Mouse (Mus musculus): ENCODE data around the gene Pla2g10. TPM values are rescaled to one million over a fixed set of nuclear protein-coding genes. Genes with fewer than 3 reads are reported as not detected.
"Not testable (repeated sequence)": the region's sequence is repeated elsewhere in the genome, so short reads cannot be mapped to it uniquely, and the experiment has no call there.

Pla2g10 gene
- polyA plus RNA-seq, 1 experiment from 2014 or later = not detected

DNA sequence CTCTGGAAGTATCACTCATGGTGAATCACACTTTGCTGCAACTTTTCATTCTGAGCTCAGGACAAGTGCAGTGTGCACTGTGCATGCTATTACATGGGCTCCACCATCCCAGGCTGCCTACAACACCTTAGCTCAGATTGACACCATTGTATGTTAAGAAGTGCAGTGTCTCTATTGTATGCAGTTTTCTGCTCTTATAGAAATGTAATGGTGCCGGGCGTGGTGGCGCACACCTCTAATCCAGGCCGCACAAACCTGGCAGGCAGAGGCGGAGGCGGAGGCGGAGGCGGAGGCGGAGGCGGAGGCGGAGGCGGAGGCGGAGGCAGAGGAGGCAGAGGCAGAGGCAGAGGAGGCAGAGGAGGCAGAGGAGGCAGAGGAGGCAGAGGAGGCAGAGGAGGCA lies 19.8 kb upstream of the Pla2g10 start:
- ATAC-seq (ENCODE audit: insufficient read depth) = no peak
- Histone ChIP-seq H3K4me2 (no peak overlapping the region), H3K9ac (no peak overlapping the region), H3K9me3 (replicated peaks) (no peaks in the 10 kb centered on the region), H3K27me3 (peaks cover 6% of the 10 kb centered on the region; the same call in 1 of the 2 replicates), H3K27ac (replicated peaks) (no peak overlapping the region), H3K4me1 (replicated peaks) (peaks cover 11% of the 10 kb centered on the region), H3K36me3 (replicated peaks) (no peaks in the 10 kb centered on the region), H3K4me3 (replicated peaks) (no peak overlapping the region)
- 78% methylated on average over 13 of the region's 13 CpGs for WGBS (ENCODE audit: insufficient replicate concordance)

DNA sequence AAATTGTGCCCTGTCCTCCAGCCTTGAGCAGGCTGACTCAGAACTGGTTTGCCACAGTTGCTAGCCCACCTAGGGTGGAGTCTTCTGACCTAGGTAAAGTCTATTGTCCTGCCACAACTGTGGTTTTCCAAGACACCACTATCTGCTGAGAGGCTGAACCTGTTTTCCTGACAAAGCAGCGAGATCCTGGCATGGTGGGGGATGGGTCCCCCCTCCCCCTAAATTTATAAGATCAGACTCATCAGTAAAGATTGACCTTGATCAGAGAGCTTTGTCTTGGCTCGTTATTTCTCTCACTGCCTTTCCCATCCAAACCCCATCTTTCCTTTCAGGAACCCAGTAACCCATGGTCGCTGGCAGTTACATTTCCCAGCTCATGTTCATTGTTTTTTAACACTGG lies 19.2 kb upstream of the Pla2g10 start:
- Histone ChIP-seq H3K9ac (no peak overlapping the region), H3K4me2 (no peak overlapping the region), H3K9me3 (replicated peaks) (no peaks in the 10 kb centered on the region), H3K4me3 (replicated peaks) (no peak overlapping the region), H3K36me3 (replicated peaks) (no peaks in the 10 kb centered on the region), H3K27me3 (peaks cover 3% of the 10 kb centered on the region; the same call in 1 of the 2 replicates), H3K4me1 (replicated peaks) (peaks cover 9% of the 10 kb centered on the region), H3K27ac (replicated peaks) (no peak overlapping the region)
- whole genome bisulfite sequencing (ENCODE audit: insufficient replicate concordance) = 45% methylated on average over 3 of the region's 3 CpGs
- no peak for ATAC-seq (ENCODE audit: insufficient read depth)

- Histone ChIP-seq H3K27me3 (no peaks in the 10 kb centered on the region), H3K4me1 (replicated peaks) (peaks cover 2% of the 10 kb centered on the region; the same call in 1 of the 2 replicates), H3K4me3 (replicated peaks) (no peak overlapping the region), H3K36me3 (replicated peaks) (no peaks in the 10 kb centered on the region), H3K27ac (replicated peaks) (no peak overlapping the region), H3K4me2 (no peak overlapping the region), H3K9me3 (replicated peaks) (no peaks in the 10 kb centered on the region), H3K9ac (no peak overlapping the region)
- no peak for ATAC-seq (ENCODE audit: insufficient read depth)
- WGBS (ENCODE audit: insufficient replicate concordance) = 56% methylated on average over 5 of the region's 5 CpGs
These were observed 18.5 kb upstream of the Pla2g10 start for GRCm38 (mm10) chr16:13749306-13749705.

DNA sequence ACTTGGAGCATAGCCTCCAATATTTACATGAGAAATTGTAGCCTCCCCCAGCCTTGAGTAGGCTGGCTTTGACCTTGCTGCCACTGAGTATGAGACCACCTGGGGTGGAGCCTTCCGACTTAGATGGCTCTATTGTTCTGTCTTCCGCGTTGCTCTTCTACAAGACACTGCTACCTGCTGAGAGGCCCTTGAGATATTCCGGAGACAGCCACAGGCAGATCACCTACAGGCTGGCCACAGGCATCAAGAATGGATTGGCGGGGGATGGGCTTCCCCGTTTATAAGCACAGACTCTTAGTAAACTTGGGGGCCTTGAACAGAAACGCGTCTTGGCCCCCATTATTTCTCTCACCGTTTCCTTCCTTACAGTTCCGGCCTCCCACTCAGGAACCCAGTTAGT lies 18.0 kb upstream of the Pla2g10 start:
- 33% methylated on average over 10 of the region's 10 CpGs for WGBS (ENCODE audit: insufficient replicate concordance)
- H3K4me1 ChIP-seq (replicated peaks); ATAC-seq (ENCODE audit: insufficient read depth): not testable (repeated sequence)

GRCm38 (mm10) chr16:13748124-13748523 lies 17.3 kb upstream of the Pla2g10 start:
- Histone ChIP-seq H3K27ac (replicated peaks) (no peak overlapping the region), H3K4me3 (replicated peaks) (no peak overlapping the region), H3K36me3 (replicated peaks) (no peaks in the 10 kb centered on the region), H3K9me3 (replicated peaks) (no peaks in the 10 kb centered on the region), H3K27me3 (no peaks in the 10 kb centered on the region), H3K9ac (no peak overlapping the region), H3K4me2 (no peak overlapping the region), H3K4me1 (replicated peaks) (no peaks in the 10 kb centered on the region)
- ATAC-seq (ENCODE audit: insufficient read depth) = no peak
- WGBS (ENCODE audit: insufficient replicate concordance) = 52% methylated on average over 3 of the region's 3 CpGs

More for the DNA sequence above, 18.0 kb upstream of the Pla2g10 start:
- H3K36me3 ChIP-seq (replicated peaks); H3K27me3 ChIP-seq; H3K27ac ChIP-seq (replicated peaks); H3K4me3 ChIP-seq (replicated peaks); H3K4me2 ChIP-seq; H3K9ac ChIP-seq; H3K9me3 ChIP-seq (replicated peaks): not testable (repeated sequence)

DNA sequence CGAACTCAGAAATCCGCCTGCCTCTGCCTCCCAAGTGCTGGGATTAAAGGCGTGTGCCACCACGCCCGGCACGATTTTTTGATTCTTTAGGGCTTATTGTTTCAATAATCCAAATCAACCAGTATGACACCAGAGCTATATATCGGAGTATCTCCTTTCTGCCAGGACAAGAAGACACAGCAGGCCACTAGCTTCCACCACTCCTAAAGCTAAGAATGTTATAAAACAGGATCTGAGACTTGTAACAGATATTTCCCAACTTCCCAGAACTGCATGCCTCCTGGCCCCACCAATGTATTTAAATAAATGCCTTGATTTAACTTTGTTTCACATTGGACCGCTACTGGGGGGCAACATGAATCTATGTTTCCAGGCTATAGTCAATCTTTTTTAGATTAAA lies 16.9 kb upstream of the Pla2g10 start:
- Histone ChIP-seq H3K4me1 (replicated peaks) (no peaks in the 10 kb centered on the region), H3K9me3 (replicated peaks) (no peaks in the 10 kb centered on the region), H3K4me2 (no peak overlapping the region), H3K27me3 (no peaks in the 10 kb centered on the region), H3K4me3 (replicated peaks) (no peak overlapping the region), H3K36me3 (replicated peaks) (no peaks in the 10 kb centered on the region), H3K27ac (replicated peaks) (no peak overlapping the region), H3K9ac (no peak overlapping the region)
- WGBS (ENCODE audit: insufficient replicate concordance) = 76% methylated on average over 8 of the region's 8 CpGs
- no peak for ATAC-seq (ENCODE audit: insufficient read depth)

DNA sequence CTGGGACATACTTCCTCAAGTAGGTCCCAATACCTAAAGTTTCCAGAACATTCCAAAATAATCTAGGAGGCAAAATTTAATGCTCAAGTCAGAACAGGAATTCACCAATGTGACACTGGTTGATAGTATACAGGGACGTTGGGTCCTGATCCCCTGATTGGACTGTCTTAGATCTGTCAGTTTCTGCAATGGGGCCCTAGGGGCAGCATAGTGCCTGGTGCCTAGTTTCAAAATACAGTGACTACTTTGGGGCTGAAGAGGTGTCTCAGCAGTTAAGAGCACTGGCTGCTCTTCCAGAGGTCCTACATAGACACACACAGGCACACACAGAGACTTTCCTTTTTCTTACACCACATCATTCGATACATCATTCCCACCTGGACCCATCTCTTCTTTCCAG lies 10.1 kb upstream of the Pla2g10 start:
- no peaks in the 10 kb centered on the region for H3K36me3 ChIP-seq (replicated peaks)
- no peaks in the 10 kb centered on the region for H3K27me3 ChIP-seq
- ATAC-seq (ENCODE audit: insufficient read depth) = no peak
- no peaks in the 10 kb centered on the region for H3K9me3 ChIP-seq (replicated peaks)
- no peak overlapping the region for H3K4me3 ChIP-seq (replicated peaks)
- H3K9ac ChIP-seq = no peak overlapping the region
- 41% methylated on average over 2 of the region's 2 CpGs for whole genome bisulfite sequencing (ENCODE audit: insufficient replicate concordance)
- no peaks in the 10 kb centered on the region for H3K4me1 ChIP-seq (replicated peaks)
- H3K4me2 ChIP-seq = no peak overlapping the region
- H3K27ac ChIP-seq (replicated peaks) = no peak overlapping the region

DNA sequence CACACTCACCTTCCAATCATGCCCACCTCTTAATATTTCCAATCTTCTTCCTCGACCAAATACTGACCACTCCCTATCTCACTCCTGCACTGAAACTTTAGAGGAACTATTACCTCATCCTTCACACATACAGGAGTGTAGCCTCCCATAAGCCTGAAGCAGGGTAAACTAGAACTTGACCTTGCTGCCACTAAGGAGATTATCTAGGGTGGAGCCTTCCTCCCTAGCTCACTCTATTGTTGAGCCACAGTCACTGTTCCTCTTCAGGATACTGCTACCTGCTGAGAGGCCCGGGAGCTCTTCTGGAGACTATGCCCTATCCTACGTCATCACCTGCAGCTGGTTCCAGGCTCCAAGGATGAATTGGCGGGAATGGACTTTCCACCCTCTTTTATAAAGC lies 8.3 kb upstream of the Pla2g10 start:
- not testable (repeated sequence) for H3K4me2 ChIP-seq; H3K9ac ChIP-seq; H3K4me3 ChIP-seq (replicated peaks); ATAC-seq (ENCODE audit: insufficient read depth); H3K27ac ChIP-seq (replicated peaks); H3K9me3 ChIP-seq (replicated peaks); H3K4me1 ChIP-seq (replicated peaks); H3K27me3 ChIP-seq; H3K36me3 ChIP-seq (replicated peaks)
- 41% methylated on average over 4 of the region's 4 CpGs for WGBS (ENCODE audit: insufficient replicate concordance)

DNA sequence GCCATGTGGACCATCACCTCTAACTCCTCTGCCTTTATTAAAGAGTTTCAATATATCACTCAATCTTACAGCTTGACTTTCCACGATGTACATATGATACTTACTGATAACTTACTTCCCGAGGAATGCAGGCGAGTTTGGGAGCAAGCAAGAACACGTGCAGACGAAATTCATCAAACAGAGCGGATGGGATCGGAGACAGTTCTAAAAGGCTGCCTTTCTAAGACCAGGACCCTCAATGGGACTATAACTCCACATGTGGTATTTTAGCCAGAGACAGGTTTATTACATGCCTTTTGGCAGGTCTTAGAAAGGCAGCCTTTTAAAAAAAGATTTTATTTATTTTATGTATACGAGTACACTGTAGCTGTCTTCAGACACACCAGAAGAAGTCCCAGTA lies 5.2 kb upstream of the Pla2g10 start:
- no peak overlapping the region for H3K4me2 ChIP-seq
- WGBS (ENCODE audit: insufficient replicate concordance) = 74% methylated on average over 8 of the region's 8 CpGs
- no peaks in the 10 kb centered on the region for H3K36me3 ChIP-seq (replicated peaks)
- ATAC-seq (ENCODE audit: insufficient read depth) = no peak
- no peaks in the 10 kb centered on the region for H3K27me3 ChIP-seq
- no peak overlapping the region for H3K4me3 ChIP-seq (replicated peaks)
- H3K4me1 ChIP-seq (replicated peaks) = 0 out of 2 replicates have a peak, but pooled peaks cover under 1% of the 10 kb centered on the region
- H3K9ac ChIP-seq = no peak overlapping the region
- no peak overlapping the region for H3K27ac ChIP-seq (replicated peaks)
- no peaks in the 10 kb centered on the region for H3K9me3 ChIP-seq (replicated peaks)

GRCm38 (mm10) chr16:13733518-13734137 lies 2.8 kb upstream of the Pla2g10 start:
- no peak overlapping the region for H3K4me2 ChIP-seq
- H3K9me3 ChIP-seq (replicated peaks) = no peaks in the 10 kb centered on the region
- WGBS (ENCODE audit: insufficient replicate concordance) = 22% methylated on average over 9 of the region's 9 CpGs
- no peaks in the 10 kb centered on the region for H3K36me3 ChIP-seq (replicated peaks)
- H3K4me1 ChIP-seq (replicated peaks) = 0 out of 2 replicates have a peak, but pooled peaks cover 5% of the 10 kb centered on the region
- H3K9ac ChIP-seq = no peak overlapping the region
- H3K27ac ChIP-seq (replicated peaks) = no peak overlapping the region
- no peak overlapping the region for H3K4me3 ChIP-seq (replicated peaks)
- no peak for ATAC-seq (ENCODE audit: insufficient read depth)
- H3K27me3 ChIP-seq = peaks cover 5% of the 10 kb centered on the region; the same call in 1 of the 2 replicates

- Histone ChIP-seq H3K9me3 (replicated peaks) (no peaks in the 10 kb centered on the region), H3K27me3 (peaks cover 5% of the 10 kb centered on the region; the same call in 1 of the 2 replicates), H3K4me3 (replicated peaks) (no peak overlapping the region), H3K36me3 (replicated peaks) (no peaks in the 10 kb centered on the region), H3K9ac (no peak overlapping the region), H3K27ac (replicated peaks) (no peak overlapping the region), H3K4me1 (replicated peaks) (0 out of 2 replicates have a peak, but pooled peaks cover 5% of the 10 kb centered on the region), H3K4me2 (no peak overlapping the region)
- ATAC-seq (ENCODE audit: insufficient read depth) = no peak
- WGBS (ENCODE audit: insufficient replicate concordance) = 56% methylated on average over 3 of the region's 3 CpGs
These were observed 2.0 kb upstream of the Pla2g10 start for GRCm38 (mm10) chr16:13732786-13733185.

DNA sequence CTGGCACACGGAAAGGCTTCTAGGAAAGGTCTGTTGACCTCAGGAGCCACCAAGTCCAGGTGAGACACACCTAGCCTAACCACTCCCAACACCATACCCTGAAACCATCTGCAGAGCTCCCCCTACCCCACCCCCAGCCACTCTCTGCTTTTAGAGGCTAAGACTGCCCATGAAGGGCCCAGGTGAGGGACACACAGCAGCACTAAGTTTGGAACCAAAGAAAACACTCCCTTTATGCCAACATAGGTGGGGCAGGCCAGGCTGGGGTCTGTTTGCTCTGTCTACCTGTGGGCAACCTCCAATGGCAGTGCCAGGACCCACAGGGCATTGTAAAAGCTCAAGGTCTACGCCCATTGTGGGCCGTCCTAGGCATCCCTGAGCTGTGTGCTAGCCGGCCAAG lies 1.4 kb downstream of the Pla2g10 start:
- no peak overlapping the region for H3K27ac ChIP-seq (replicated peaks)
- no peak overlapping the region for H3K4me3 ChIP-seq (replicated peaks)
- peaks cover 5% of the 10 kb centered on the region; the same call in 1 of the 2 replicates for H3K27me3 ChIP-seq
- no peak for ATAC-seq (ENCODE audit: insufficient read depth)
- H3K9me3 ChIP-seq (replicated peaks) = no peaks in the 10 kb centered on the region
- H3K36me3 ChIP-seq (replicated peaks) = no peaks in the 10 kb centered on the region
- H3K9ac ChIP-seq = no peak overlapping the region
- WGBS (ENCODE audit: insufficient replicate concordance) = 59% methylated on average over 4 of the region's 4 CpGs
- H3K4me1 ChIP-seq (replicated peaks) = 0 out of 2 replicates have a peak, but pooled peaks cover 5% of the 10 kb centered on the region
- H3K4me2 ChIP-seq = no peak overlapping the region

All from liver, embryonic 15.5 days (tissue).